Mouse (Mus musculus) hindbrain, postnatal 0 days (tissue): ENCODE results near the gene Slc25a54. TPM values are rescaled to one million over a fixed set of nuclear protein-coding genes. Genes with fewer than 3 reads are reported as not detected.

Experiments
- ATAC-seq: fragments of 200-750 bp; cut with Nextera tagmentation; 2 replicates; pipeline ENCODE4 v1.8.0; 2017; ENCODE audit warnings: mild to moderate bottlenecking, moderate TSS enrichment, moderate library complexity
- DNase-seq: peaks from one replicate; pipeline ENCODE4 v3.0.0-alpha.2; 2015; ENCODE audit warnings: low spot score
- H3K27ac ChIP-seq: fragments of 300-500 bp; sonication (generic); 2 replicates; pipeline ENCODE4 v1.5.1; 2014; ENCODE audit warnings: mild to moderate bottlenecking
- H3K27me3 ChIP-seq: fragments of 300-500 bp; sonication (generic); 2 replicates; pipeline ENCODE4 v1.6.1; 2014; ENCODE audit warnings: low read length, mixed read lengths; ENCODE audit not compliant: insufficient read depth
- H3K36me3 ChIP-seq: fragments of 300-500 bp; sonication (generic); 2 replicates; pipeline ENCODE4 v1.6.1; 2014; ENCODE audit warnings: low read length, mixed read lengths; ENCODE audit not compliant: insufficient read depth
- H3K4me1 ChIP-seq: fragments of 300-500 bp; sonication (generic); 2 replicates; pipeline ENCODE4 v1.6.1; 2014; ENCODE audit warnings: antibody characterized with exemption, low read length, mixed read lengths; ENCODE audit not compliant: insufficient read depth
- H3K4me2 ChIP-seq: fragments of 300-500 bp; sonication (generic); 2 replicates; pipeline ENCODE4 v1.6.1; 2014; ENCODE audit warnings: low read depth, mild to moderate bottlenecking, low read length, moderate library complexity, mixed read lengths
- H3K4me3 ChIP-seq: fragments of 300-500 bp; sonication (generic); 2 replicates; pipeline ENCODE4 v1.5.1; 2014; ENCODE audit warnings: low read length
- H3K9ac ChIP-seq: fragments of 300-500 bp; sonication (generic); replicated peaks from 2 replicates; pipeline ENCODE4 v1.6.1; 2014; ENCODE audit warnings: mild to moderate bottlenecking, low read length, moderate library complexity, mixed read lengths
- H3K9me3 ChIP-seq: fragments of 300-500 bp; sonication (generic); 2 replicates; pipeline ENCODE4 v1.6.1; 2016; ENCODE audit warnings: low read length, mixed read lengths
- CTCF ChIP-seq: IDR thresholded peaks from 2 replicates; pipeline ENCODE4 v1.5.1; 2016; ENCODE audit warnings: antibody characterized with exemption, control low read depth, low read depth
- WGBS: fragments of 180-500 bp; shearing (Covaris S2); extraction: QIAGEN DNeasy Blood & Tissue Kit; methylation state at CpG from one replicate; pipeline ENCODE4 v1.1.7; 2014; 5-methylcytosine and 5-hydroxymethylcytosine counted together
- microRNA-seq, 2 experiments: library from miRNA; unstranded; fragments of <30 nt; microRNA quantifications; one replicate each; pipeline ENCODE4; 2016
- polyA plus RNA-seq: library from polyadenylated mRNA; unstranded; fragments of >200 nt; fragmentation: Nextera tagmentation; extraction: Ambion mirVana; gene quantifications from 2 replicates; pipeline ENCODE4 v1.2.1, GENCODE M21; 2015
- total RNA-seq: library from RNA; depleted of rRNA; stranded (reverse); fragments of >200 nt; gene quantifications from 2 replicates; pipeline ENCODE4 v1.2.3, GENCODE M21; 2014; rRNA removed

Gene Slc25a54
- total and polyA plus RNA-seq, 2 experiments from 2014 or later, result not detected

DNA sequence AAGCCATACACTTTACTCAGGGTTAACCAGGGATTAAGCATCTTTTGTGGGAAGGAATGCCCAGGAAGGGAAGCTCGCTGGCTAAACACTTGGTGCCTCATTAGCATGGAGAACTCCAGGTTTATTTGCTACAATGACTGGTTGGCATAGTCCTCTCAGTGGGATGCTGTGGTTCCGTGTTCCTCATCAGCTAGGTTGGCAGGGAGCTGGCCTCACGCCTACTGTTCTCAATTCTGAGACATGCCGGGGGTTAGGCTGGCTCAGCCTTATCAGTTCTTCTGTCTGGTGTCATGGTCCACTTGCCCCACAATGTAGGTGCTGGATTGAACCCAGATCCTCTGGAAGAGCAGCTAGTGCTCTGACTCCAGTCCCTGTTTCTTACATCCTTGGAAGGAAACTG is 72.3 kb downstream of the Slc25a54 start:
- TF ChIP-seq CTCF, result no peak
- Histone ChIP-seq H3K27ac (no peak overlapping the region), H3K27me3 (no peaks in the 10 kb centered on the region), H3K4me3 (no peak overlapping the region), H3K36me3 (no peaks in the 10 kb centered on the region), H3K9me3 (no peaks in the 10 kb centered on the region), H3K4me2 (no peak overlapping the region), H3K9ac (no peak overlapping the region), H3K4me1 (no peaks in the 10 kb centered on the region)
- WGBS, result 62% methylated on average over 4 of the region's 4 CpGs
- DNase-seq (no peak), ATAC-seq (no peak)

DNA sequence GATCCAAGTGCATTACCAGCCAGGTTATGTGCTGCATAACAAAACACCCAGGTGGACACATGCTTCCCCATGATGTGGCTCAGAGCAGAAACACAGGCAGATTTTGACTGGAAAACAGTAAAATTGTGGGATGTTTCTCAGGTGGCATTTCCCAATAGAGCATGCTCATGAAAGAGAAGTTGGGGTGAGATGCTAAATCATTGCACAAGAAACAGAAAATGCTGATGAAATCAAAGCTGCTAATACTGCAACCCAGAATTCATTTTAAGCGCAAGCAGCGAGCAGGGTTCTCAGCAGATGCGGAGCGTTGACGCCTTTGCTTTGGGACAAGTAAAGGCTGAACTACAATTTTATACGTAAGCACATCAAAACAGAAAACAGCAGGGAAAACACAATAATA is 73.1 kb downstream of the Slc25a54 start:
- Histone ChIP-seq H3K9me3 (no peaks in the 10 kb centered on the region), H3K4me1 (no peaks in the 10 kb centered on the region), H3K27ac (no peak overlapping the region), H3K36me3 (no peaks in the 10 kb centered on the region), H3K4me3 (no peak overlapping the region), H3K27me3 (no peaks in the 10 kb centered on the region), H3K9ac (no peak overlapping the region), H3K4me2 (no peak overlapping the region)
- 89% methylated on average over 6 of the region's 6 CpGs for WGBS
- TF ChIP-seq CTCF, result no peak
- ATAC-seq, result no peak
- no peak for DNase-seq

DNA sequence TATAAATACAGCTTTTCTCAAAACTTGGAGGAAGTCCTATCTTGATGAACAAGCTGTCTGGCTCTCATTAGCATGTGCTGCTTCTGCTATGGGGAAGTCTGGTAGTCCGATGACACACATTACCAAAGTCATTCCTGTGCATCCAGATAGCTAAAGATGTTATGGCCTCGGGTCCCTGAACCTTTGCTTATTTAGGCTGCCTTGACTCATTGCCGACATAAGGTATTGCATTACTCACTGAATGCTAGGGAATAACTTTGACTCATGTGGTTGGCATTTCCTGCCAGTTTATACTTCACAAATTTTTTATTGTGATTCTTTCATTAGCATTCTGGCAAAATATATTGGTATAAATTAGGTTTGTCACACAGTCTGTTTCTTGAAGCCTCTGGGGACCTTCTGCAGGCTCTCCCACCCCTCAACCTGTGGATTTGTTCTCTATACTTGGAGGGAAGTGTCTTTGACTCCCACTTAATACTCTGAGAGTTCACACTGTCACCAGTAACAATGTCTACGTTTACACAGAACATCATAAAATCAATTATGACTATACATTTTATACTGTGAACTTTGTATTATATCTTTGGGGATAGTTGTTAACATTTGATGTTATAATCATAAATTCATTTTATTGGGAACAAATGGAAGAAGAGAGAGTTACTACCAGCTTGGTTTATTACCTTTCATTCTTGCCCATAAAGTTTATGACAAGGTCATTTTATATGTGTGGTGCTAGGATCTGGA is 75.8 kb downstream of the Slc25a54 start:
- no peak for DNase-seq
- Histone ChIP-seq H3K27me3 (no peaks in the 10 kb centered on the region), H3K9ac (no peak overlapping the region), H3K36me3 (no peaks in the 10 kb centered on the region), H3K9me3 (no peaks in the 10 kb centered on the region), H3K4me1 (no peaks in the 10 kb centered on the region), H3K4me3 (no peak overlapping the region), H3K27ac (no peak overlapping the region), H3K4me2 (no peak overlapping the region)
- WGBS, result 88% methylated on average over 4 of the region's 4 CpGs
- ATAC-seq, result no peak
- no peak for TF ChIP-seq CTCF

DNA sequence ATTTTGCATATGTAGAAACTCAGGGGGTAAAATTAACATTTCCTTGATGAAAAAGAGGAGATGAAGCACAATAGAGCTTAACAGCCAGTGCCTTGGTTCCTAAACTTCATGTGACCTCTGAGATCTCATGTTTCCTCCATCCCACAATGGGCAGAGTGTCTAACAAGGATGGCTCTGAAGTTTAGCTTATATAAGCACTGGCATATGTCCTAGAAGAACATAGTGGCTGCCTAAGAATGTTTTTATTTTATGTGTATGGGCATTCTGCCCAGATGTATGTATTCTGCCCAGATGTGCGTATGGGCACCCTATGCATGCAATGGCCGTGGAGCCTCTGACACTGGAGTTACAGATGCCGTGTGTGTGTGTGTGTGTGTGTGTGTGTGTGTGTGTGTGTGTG is 77.2 kb downstream of the Slc25a54 start:
- 76% methylated on average over 3 of the region's 3 CpGs for WGBS
- no peaks in the 10 kb centered on the region for H3K9me3 ChIP-seq
- ATAC-seq, result no peak
- no peaks in the 10 kb centered on the region for H3K4me1 ChIP-seq
- no peak for DNase-seq
- no peak for TF ChIP-seq CTCF
- H3K27ac ChIP-seq, result no peak overlapping the region
- no peaks in the 10 kb centered on the region for H3K27me3 ChIP-seq
- no peak overlapping the region for H3K9ac ChIP-seq
- H3K4me3 ChIP-seq, result no peak overlapping the region
- no peak overlapping the region for H3K4me2 ChIP-seq
- no peaks in the 10 kb centered on the region for H3K36me3 ChIP-seq

DNA sequence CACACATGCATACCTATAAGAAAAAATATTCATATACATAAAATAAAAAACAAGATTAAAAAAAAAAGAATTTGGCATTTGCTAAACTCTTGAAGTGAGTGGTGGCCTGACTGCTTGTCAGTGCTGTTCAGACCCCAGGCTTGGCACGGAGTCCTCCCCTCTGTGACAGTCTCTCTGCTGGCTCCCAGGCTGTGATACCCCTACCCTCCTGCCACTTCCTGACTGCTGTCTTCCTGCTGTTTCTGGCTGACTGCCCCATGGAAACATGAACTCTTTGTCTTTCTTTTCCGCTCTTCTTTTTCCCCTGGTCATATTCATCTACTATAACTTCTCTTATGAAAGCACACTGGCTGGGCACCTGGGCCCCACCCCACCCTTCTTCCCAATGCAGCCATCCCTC is 83.8 kb downstream of the Slc25a54 start:
- DNase-seq (no peak), ATAC-seq (no peak)
- 54% methylated on average over 2 of the region's 2 CpGs for WGBS
- no peak for TF ChIP-seq CTCF
- no peaks in the 10 kb centered on the region for H3K36me3 ChIP-seq
- H3K4me3 ChIP-seq, result no peak overlapping the region
- no peak overlapping the region for H3K27ac ChIP-seq
- H3K27me3 ChIP-seq, result no peaks in the 10 kb centered on the region
- H3K4me2 ChIP-seq, result no peak overlapping the region
- H3K4me1 ChIP-seq, result no peaks in the 10 kb centered on the region
- H3K9me3 ChIP-seq, result no peaks in the 10 kb centered on the region
- H3K9ac ChIP-seq, result no peak overlapping the region

DNA sequence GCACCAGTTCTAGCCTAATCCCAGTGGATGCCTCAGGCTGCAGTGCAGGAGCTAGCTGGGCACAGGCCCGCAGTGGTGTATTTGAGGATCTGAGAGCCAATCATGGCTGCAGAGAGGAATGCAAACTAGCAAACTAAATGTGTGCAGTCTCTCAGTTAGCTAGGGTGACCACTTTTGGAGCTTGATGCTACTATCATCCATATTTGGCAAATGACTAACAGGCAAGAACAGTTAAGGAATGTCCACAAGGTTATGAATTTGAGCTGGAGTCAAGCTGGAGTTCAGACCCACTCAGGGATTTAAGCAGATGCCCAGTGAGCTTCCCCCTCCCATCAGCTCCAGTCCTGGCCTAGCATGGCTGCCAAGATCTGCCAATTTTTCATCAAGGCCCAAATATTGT is 84.4 kb downstream of the Slc25a54 start:
- H3K4me1 ChIP-seq, result no peaks in the 10 kb centered on the region
- H3K27ac ChIP-seq, result no peak overlapping the region
- no peak overlapping the region for H3K4me2 ChIP-seq
- WGBS, result 65% methylated on average over 1 of the region's 1 CpGs
- no peak for DNase-seq
- no peak overlapping the region for H3K9ac ChIP-seq
- H3K36me3 ChIP-seq, result no peaks in the 10 kb centered on the region
- H3K4me3 ChIP-seq, result no peak overlapping the region
- TF ChIP-seq CTCF, result no peak
- H3K9me3 ChIP-seq, result no peaks in the 10 kb centered on the region
- ATAC-seq, result no peak
- no peaks in the 10 kb centered on the region for H3K27me3 ChIP-seq

DNA sequence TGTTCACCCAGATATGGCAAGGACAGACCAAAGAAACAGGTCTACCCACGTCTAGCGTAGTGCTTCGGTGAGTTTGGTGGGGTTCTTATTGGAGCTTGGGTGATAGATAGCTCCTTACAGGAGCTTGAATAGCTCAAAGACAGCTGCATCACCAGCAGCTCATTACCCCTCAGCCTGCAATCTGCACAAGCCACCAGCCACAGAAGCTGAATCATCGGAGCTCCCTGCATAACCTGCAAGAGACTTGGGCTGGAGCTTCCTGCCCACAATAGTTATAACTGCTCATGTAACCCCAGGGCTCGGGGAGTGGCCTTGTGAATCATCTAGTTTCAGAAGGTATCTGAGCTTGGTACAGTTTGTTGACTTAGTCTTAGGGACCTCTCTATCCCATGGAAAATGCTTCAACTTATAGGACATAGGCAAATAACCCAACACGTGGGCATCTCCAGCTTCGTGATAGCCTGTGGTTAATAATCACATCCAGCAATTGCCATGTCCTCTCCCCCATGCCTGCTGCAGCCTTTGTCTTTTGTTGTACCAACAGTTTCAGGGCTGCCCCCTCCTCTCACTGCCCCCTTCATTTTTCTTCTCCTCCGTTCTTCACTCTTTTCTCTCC is 85.1 kb downstream of the Slc25a54 start:
- TF ChIP-seq CTCF, result no peak
- H3K9ac ChIP-seq, result no peak overlapping the region
- no peak overlapping the region for H3K27ac ChIP-seq
- H3K27me3 ChIP-seq, result no peaks in the 10 kb centered on the region
- WGBS, result 89% methylated on average over 8 of the region's 8 CpGs
- no peaks in the 10 kb centered on the region for H3K9me3 ChIP-seq
- H3K4me2 ChIP-seq, result no peak overlapping the region
- DNase-seq, result no peak
- H3K4me1 ChIP-seq, result no peaks in the 10 kb centered on the region
- ATAC-seq, result no peak
- H3K36me3 ChIP-seq, result no peaks in the 10 kb centered on the region
- no peak overlapping the region for H3K4me3 ChIP-seq

Small RNAs within 50 kb of the gene (microRNA-seq; reads per million reads assigned to microRNA genes)
- gene Gm44384, result 0 reads per million in 2 experiments

Other genes starting within 250 kb of the Slc25a54 start
- 7.6 and 34.3 TPM in 2 replicates for gene Stxbp3, start 239.9 kb upstream of the Slc25a54 start, total RNA-seq
- gene Stxbp3, start 239.9 kb upstream of the Slc25a54 start, polyA plus RNA-seq, result 13.4 and 17.1 TPM in 2 replicates
- 0.14 and 0.16 TPM in 2 replicates for gene Fndc7, start 190.5 kb upstream of the Slc25a54 start, total RNA-seq
- gene Fndc7, start 190.5 kb upstream of the Slc25a54 start, polyA plus RNA-seq, result 0.06 TPM in 1 of 2 replicates, not detected in the other
- 23.8 and 26.7 TPM in 2 replicates for gene Prpf38b, start 168.7 kb upstream of the Slc25a54 start, total RNA-seq
- gene Prpf38b, start 168.7 kb upstream of the Slc25a54 start, polyA plus RNA-seq, result 39.4 and 41.8 TPM in 2 replicates
- 1.0 and 2.2 TPM in 2 replicates for gene Henmt1, start 140.6 kb upstream of the Slc25a54 start, total RNA-seq
- gene Henmt1, start 140.6 kb upstream of the Slc25a54 start, polyA plus RNA-seq, result 2.0 and 2.6 TPM in 2 replicates
- not detected in 2 replicates for gene Gm9857, start 140.0 kb upstream of the Slc25a54 start, total RNA-seq
- 0.54 TPM in 1 of 2 replicates, not detected in the other for gene Gm9857, start 140.0 kb upstream of the Slc25a54 start, polyA plus RNA-seq
- 64.4 and 69.4 TPM in 2 replicates for gene Fam102b, start 52.9 kb upstream of the Slc25a54 start, total RNA-seq
- gene Fam102b, start 52.9 kb upstream of the Slc25a54 start, polyA plus RNA-seq, result 22.5 and 23.7 TPM in 2 replicates
- 3.0 TPM in 2 replicates for gene Slc25a24, start 42.7 kb downstream of the Slc25a54 start, total RNA-seq
- gene Slc25a24, start 42.7 kb downstream of the Slc25a54 start, polyA plus RNA-seq, result 3.1 and 3.4 TPM in 2 replicates